Mouse (Mus musculus): ENCODE measurements around the gene Tenm3.

DNA sequence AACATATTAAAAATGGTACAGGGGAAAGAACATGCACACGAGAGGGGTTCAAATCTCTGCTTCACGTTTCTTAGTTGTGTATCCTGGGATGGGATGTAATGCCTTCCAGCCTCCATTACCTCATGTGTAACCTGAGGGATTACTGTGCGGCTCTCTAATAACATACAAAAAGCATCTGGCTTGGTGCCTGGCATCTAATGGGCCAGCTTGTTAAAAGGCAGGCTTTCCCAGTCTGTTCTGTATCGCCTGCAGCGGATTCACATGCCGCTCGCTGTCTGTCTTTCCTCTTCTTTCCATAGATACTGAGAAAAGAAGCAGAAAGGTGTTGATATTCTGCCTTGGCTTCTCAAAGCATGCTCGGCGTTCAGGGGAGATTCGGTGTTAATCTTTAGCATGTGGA, 558.3 kb downstream of the Tenm3 start:
- TF ChIP-seq POLR2A (IDR thresholded peaks at IDR 0.05; ENCODE audit: insufficient read length, low read depth) (no peak), TCF3 (IDR thresholded peaks at IDR 0.05; ENCODE audit: insufficient read length, low read depth) (no peak), MYOD1 (IDR thresholded peaks at IDR 0.05; ENCODE audit: control insufficient read depth in 1 of 3, insufficient read length in 2 of 3, low read depth in 2 of 3) (no peak), MYOG (IDR thresholded peaks at IDR 0.05; ENCODE audit: control insufficient read depth in 1 of 3, insufficient read depth in 1 of 3, insufficient read length in 2 of 3, low read depth in 2 of 3) (no peak), TCF12 (IDR thresholded peaks at IDR 0.05; ENCODE audit: insufficient read depth, poor library complexity, severe bottlenecking) (no peak), E2F4 (IDR thresholded peaks at IDR 0.05; ENCODE audit: insufficient read depth) (no peak), MAX (IDR thresholded peaks at IDR 0.05; ENCODE audit: low read depth) (no peak), REST (IDR thresholded peaks at IDR 0.05; ENCODE audit: insufficient read depth, insufficient read length) (no peak)
